Mouse (Mus musculus) T-helper 2 cell (primary cell): ENCODE results near the gene Foxd1.

ENCODE experiments used
- in situ Hi-C: fragments of 300-600 bp; cut with MboI, MseI; formaldehyde crosslinking; loops from one replicate; pipeline ENCODE4 v1.15.1; 2025; ENCODE audit warnings: high pct_unique_total_duplicates

Foxd1 gene

GRCm38 (mm10) chr13:98354871-98355558, 973 bp downstream of the Foxd1 start:
- in situ Hi-C loops: no loop called here

- in situ Hi-C loops: no loop called here
Observed at GRCm38 (mm10) chr13:98355559-98356111, 1.6 kb downstream of the Foxd1 start.

GRCm38 (mm10) chr13:98356176-98356972, 2.3 kb downstream of the Foxd1 start:
- in situ Hi-C loops: no loop called here

- in situ Hi-C loops: no loop called here
Observed at GRCm38 (mm10) chr13:98356973-98357425, 3.0 kb downstream of the Foxd1 start.

GRCm38 (mm10) chr13:98357433-98358423, 3.7 kb downstream of the Foxd1 start:
- in situ Hi-C loops: no loop called here

GRCm38 (mm10) chr13:98358424-98359181, 4.6 kb downstream of the Foxd1 start:
- in situ Hi-C loops: no loop called here

- in situ Hi-C loops: no loop called here
Observed at GRCm38 (mm10) chr13:98359337-98359736, 5.3 kb downstream of the Foxd1 start.

- in situ Hi-C loops: loop anchor here (10.0 kb wide), 1 partner anchor 654 kb away; no protein-coding TSS in a partner anchor
Observed at GRCm38 (mm10) chr13:98360391-98360790, 6.3 kb downstream of the Foxd1 start.

- in situ Hi-C loops: loop anchor here (10.0 kb wide), 1 partner anchor 654 kb away; no protein-coding TSS in a partner anchor
Observed at GRCm38 (mm10) chr13:98361161-98361560, 7.1 kb downstream of the Foxd1 start.

GRCm38 (mm10) chr13:98363046-98363445, 9.0 kb downstream of the Foxd1 start:
- in situ Hi-C loops: loop anchor here (10.0 kb wide), 1 partner anchor 652 kb away; no protein-coding TSS in a partner anchor

GRCm38 (mm10) chr13:98365081-98365480, 11.0 kb downstream of the Foxd1 start:
- in situ Hi-C loops: loop anchor here (10.0 kb wide), 1 partner anchor 650 kb away; no protein-coding TSS in a partner anchor

- in situ Hi-C loops: loop anchor here (10.0 kb wide), 1 partner anchor 649 kb away; no protein-coding TSS in a partner anchor
Observed at GRCm38 (mm10) chr13:98365766-98366421, 11.9 kb downstream of the Foxd1 start.

- in situ Hi-C loops: loop anchor here (10.0 kb wide), 1 partner anchor 648 kb away; no protein-coding TSS in a partner anchor
Observed at GRCm38 (mm10) chr13:98366469-98367275, 12.6 kb downstream of the Foxd1 start.

GRCm38 (mm10) chr13:98367601-98368000, 13.6 kb downstream of the Foxd1 start:
- in situ Hi-C loops: loop anchor here (10.0 kb wide), 1 partner anchor 647 kb away; no protein-coding TSS in a partner anchor

- in situ Hi-C loops: loop anchor here (10.0 kb wide), 1 partner anchor 646 kb away; no protein-coding TSS in a partner anchor
Observed at GRCm38 (mm10) chr13:98369046-98369445, 15.0 kb downstream of the Foxd1 start.

- in situ Hi-C loops: no loop called here
Observed at GRCm38 (mm10) chr13:98374560-98374959, 20.5 kb downstream of the Foxd1 start.

GRCm38 (mm10) chr13:98374979-98375378, 20.9 kb downstream of the Foxd1 start:
- in situ Hi-C loops: loop anchor here (25.0 kb wide), 1 partner anchor 312 kb away; the partner anchor contains the start of gene Tmem171

- in situ Hi-C loops: loop anchor here (25.0 kb wide), 1 partner anchor 310 kb away; the partner anchor contains the start of gene Tmem171
Observed at GRCm38 (mm10) chr13:98377746-98378145, 23.7 kb downstream of the Foxd1 start.
